Mouse (Mus musculus) brain, embryonic 14.5 days (tissue): ENCODE data around the gene Pycr1.

Experiments
- CTCF ChIP-seq: fragments of 200-500 bp; IDR thresholded peaks from 2 replicates; pipeline ENCODE4 v1.5.1; 2012; ENCODE audit warnings: inconsistent platforms, mild to moderate bottlenecking, moderate library complexity, borderline replicate concordance; ENCODE audit not compliant: insufficient read depth, insufficient read length; ENCODE audit errors: extremely low read depth
- POLR2A ChIP-seq: fragments of 200-500 bp; IDR thresholded peaks from 2 replicates; pipeline ENCODE4 v1.6.1; 2012; ENCODE audit warnings: mild to moderate bottlenecking, inconsistent platforms, borderline replicate concordance; ENCODE audit not compliant: poor library complexity, insufficient read depth, insufficient read length, severe bottlenecking; ENCODE audit errors: extremely low read depth

GRCm38 (mm10) chr11:120654741-120655140 is 11.2 kb upstream of the Pycr1 start:
- TF ChIP-seq POLR2A (no peak), CTCF (no peak)
